Mouse (Mus musculus): ENCODE results near the gene Gm20458.

DNA sequence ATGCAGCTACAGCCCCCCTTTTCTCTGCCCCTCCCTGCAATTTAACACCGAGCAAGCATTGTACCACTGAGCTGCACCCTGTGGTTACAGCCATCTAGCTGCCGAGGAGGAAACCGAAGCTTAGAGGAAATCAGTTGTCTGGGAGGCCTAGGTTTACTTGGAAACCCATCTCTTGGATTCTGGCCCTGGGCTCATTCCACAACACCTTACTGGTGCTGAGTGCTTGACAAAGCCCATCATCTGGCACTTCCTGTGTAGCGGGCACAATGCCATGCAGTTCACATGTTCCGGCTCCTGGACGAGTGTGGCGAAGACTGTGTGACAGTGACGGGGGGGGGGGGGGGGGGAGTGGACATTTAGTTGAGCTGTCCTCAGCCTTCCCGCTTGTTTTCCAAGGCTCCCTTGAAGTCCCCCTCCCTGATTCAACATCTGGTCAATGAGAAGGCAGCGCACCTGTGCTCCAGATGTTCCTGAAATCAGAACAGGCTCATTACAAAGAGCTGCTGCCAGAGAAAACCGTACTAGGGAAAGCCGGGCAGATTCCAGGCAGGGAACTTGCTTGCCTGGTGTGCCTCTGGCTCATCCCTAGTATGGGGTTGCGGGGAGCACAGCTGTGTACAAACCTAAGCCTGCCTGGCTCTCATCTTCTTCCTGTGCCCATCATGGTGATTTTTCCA lies 8.6 kb upstream of the Gm20458 start:
- TF ChIP-seq CTCF (IDR thresholded peaks at IDR 0.05; ENCODE audit: borderline replicate concordance, extremely low read depth, insufficient read depth, insufficient read length) (no peak), POLR2A (IDR thresholded peaks at IDR 0.05; ENCODE audit: borderline replicate concordance, extremely low read depth, insufficient read depth, insufficient read length, poor library complexity, severe bottlenecking) (no peak)

Measured in brain, embryonic 14.5 days (tissue).